Mouse (Mus musculus): ENCODE measurements around the gene Rps16.

The Rps16 gene

GRCm38 (mm10) chr7:28350155-28350883 lies at the start of gene Rps16:
Rps16 (plus strand) TSS chr7:28350652.
- DNase-seq (ENCODE audit: low read depth, low spot score): peak; percentile 97

- DNase-seq (ENCODE audit: low read depth, low spot score): peak; percentile 52
Measured at GRCm38 (mm10) chr7:28301616-28302433, 48.6 kb upstream of the Rps16 start, which contains the start of gene Dll3. Dll3 (minus strand) TSS chr7:28302238.

DNA sequence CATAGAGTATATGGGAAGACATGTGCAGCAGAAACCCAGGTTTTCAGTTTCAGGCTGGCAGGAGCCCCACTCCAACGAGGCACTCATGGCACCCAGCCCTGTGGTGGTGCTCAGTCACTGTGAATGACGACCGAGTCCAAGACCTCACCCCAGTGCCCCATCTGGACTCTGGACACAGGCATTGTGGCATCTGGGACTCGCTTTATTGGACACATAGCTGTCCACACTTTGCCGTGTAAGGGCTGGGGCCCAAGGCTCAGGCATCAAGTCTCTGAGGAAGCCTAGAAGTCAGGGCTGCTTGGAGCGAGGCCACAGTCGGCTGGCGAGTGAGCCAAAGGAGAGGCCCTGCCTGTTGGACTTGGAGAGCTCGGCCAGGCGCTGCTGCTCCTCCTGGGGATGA lies 44.8 kb upstream of the Rps16 start:
- DNase-seq (ENCODE audit: low read depth, low spot score): no peak

DNA sequence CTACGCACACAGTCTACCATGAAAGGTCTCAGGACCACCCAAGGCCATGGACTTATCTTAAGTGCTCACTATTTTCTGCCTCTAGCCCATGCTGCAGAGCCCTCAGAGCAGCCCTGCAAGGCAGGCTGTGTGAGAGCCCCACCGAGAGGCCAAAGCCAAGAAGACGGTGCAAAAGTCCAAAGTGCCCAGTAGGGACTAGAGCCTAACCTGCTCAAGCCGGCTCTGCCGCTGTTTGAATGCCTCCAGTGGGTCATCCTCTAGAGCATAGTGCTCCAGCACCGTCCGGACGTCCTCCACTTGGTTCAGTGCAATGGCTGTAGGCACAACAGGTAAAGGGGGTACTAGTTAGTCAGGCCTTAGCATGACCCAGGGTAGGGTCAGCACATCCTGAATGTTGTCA lies 44.2 kb upstream of the Rps16 start:
- DNase-seq (ENCODE audit: low read depth, low spot score): no peak

DNA sequence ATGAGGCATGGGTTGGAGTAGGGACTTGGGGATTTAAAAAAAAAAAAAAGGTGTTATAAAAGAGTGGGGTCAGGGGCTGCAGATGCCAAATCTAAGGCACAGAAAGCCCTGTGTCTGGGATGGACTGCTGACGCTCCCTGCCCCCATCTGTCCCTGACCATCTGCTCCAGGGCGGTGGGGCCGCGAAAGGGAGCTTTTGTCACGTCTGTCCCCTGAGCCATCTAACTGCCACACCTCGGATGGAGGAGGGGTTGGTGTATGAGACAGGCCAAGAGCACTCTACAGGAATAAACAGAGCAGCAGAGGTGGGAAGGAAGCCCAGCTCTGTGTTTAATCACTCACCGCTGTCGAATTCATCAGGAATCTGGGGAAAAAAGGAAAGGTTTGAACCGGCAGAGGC lies 40.7 kb upstream of the Rps16 start:
- no peak for DNase-seq (ENCODE audit: low read depth, low spot score)

DNA sequence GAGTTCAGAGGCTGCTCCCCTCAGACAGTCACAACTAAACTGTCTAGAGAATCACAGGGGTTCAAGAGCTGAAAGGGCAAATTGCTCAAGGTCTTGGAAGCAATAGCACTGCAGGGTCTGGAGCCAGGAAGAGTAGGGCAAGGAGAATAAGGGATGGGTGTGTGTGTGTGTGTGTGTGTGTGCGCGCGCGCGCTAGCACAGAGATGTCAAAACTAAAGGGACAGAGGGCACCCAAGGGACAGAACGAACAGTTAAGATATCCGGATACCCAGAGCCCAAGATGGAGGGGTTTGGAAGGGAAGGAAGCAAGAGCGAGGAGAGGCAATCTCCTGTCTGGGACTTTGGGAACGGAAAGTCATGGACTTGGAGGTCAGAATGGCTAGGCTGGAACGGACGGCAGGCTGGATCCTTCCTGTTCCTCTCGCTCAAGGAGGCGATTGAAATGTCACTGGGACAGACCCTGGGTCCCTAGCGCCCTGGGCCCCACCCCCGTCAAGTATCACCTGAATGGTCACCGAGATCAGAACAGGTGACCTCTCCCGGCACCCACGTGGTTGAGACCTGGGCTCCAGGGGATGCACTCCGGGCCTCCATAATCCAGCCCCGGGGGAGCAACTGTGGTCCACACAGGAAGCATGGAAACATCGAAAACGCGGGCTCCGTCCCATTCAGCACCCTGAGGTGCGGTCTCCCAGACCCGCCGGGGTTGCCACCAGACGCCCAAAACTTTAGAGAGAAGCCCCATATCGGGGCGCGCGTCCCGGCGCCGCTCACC lies 39.1 kb upstream of the Rps16 start:
- DNase-seq (ENCODE audit: low read depth, low spot score): no peak

DNA sequence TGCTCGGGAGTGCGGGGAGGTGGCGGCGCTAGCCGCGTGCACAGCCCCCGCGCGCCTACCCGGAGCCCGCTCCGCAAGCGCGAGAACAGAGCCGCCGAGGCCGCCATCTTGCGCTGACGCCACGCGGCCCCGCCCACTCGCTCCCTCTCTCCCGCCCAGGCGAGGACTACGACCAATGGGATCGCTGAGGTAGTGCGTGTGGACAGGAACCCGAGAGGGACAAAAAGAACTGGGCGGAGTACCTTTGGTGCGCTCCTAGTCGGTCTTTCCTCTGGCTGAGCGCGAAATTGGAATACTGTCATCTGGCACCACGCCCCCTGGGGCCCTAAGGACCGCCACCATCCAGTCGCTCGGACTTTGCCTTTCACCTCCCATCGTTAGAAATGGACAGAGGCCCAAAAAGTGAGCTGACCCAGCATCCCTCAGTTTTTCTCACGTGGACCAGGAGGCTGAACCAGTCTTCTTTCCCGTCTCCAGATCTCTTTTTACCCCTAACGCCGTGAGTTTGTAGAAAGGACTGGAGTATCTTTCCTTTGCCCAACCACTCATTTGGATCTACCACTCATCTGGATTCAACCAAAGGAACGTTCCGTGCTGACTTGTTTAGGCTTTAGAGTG lies 38.4 kb upstream of the Rps16 start, which contains the start of gene Timm50:
Timm50 (minus strand) TSS at position 147 of the 618 bp plus-strand sequence.
- DNase-seq (ENCODE audit: low read depth, low spot score): peak; percentile 95

GRCm38 (mm10) chr7:28318036-28318435 lies 32.4 kb upstream of the Rps16 start:
- DNase-seq (ENCODE audit: low read depth, low spot score): no peak

GRCm38 (mm10) chr7:28318714-28319113 lies 31.7 kb upstream of the Rps16 start:
- no peak for DNase-seq (ENCODE audit: low read depth, low spot score)

- no peak for DNase-seq (ENCODE audit: low read depth, low spot score)
Measured at GRCm38 (mm10) chr7:28321974-28322720, 28.3 kb upstream of the Rps16 start.

GRCm38 (mm10) chr7:28325293-28325692 lies 25.2 kb upstream of the Rps16 start:
- DNase-seq (ENCODE audit: low read depth, low spot score): no peak

DNA sequence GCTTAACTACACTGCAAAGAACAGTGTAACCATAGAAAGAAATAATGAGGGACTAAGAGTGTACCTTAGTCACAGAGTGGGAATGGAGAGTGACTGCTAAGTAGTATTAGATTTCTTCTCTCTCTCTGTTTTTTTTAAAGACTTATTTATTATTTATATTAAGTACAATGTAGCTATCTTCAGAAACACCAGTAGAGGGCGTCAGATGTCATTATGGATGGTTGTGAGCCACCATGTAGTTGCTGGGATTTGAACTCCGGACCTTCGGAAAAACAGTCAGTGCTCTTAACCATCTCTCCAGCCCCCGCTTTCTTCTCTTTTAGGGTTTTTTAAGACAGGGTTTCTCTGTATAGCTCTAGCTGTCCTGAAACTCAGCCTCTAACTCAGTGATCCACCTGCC lies 24.0 kb upstream of the Rps16 start:
- no peak for DNase-seq (ENCODE audit: low read depth, low spot score)

GRCm38 (mm10) chr7:28328260-28328659 lies 22.2 kb upstream of the Rps16 start:
- DNase-seq (ENCODE audit: low read depth, low spot score): no peak

DNA sequence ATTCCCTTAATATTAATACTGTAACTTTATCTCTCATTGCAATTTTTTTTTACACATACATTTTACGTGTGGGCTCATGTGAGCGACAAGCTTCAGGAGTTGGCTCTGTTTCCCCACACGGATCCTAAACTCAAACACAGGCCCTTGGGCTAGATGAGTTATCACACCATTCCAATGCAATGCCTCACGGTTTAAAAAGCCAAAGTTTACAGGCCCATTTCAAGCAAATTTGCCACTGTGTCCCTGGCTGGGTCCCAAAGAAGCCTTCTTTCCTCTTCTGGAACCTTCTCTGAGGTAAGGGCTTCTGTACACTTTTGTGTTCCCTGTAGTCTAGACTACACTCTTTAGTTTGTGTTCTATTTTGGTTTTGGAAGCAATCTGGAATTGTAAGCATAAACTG lies 15.9 kb upstream of the Rps16 start:
- DNase-seq (ENCODE audit: low read depth, low spot score): no peak

- no peak for DNase-seq (ENCODE audit: low read depth, low spot score)
Measured at GRCm38 (mm10) chr7:28335471-28335870, 15.0 kb upstream of the Rps16 start.

DNA sequence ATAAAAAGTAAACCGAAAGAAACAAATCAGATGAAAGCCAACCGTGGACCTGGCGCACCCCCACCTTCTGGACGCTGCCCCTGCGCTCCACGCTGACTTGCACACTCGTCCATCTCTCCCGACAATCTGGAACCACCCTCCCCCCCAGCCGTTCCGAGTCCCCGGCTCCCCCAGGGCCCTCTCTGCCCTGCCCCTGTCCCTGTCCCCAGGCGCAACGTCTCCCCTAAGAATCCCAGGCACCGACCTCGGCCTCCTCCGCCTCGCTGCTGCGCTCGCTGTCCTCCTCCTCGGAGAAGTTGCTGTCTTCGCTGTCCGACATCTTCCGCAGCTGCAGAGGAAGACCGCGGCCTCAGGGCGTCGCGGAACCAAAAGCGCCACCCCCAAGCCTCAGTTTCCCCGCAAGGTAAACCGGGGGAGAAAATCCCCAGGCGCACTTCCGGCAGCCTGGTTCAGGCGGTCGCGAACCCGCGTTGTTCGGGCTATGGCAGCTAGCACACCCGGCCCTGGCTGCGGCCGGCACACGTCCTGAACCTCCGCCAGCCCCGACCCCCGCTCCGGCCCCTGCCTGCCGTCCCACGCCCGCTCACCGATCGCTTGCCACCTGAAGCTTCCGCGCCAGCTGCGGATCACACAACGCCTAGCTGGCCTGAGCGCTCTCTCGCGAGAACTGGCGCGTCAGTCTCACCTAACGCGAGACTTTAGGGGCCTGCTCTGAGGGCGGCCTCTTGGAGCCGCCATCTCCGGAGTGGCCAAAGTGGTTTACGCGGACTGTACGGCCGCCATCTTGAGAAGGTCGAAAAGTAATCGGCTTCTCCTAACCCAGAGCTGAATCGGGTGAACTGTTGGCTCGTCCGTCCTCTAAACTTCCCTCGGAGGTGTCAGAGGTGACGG lies 12.1 kb upstream of the Rps16 start, which contains the start of gene Supt5:
Supt5 (minus strand) TSS at position 639 of the 891 bp plus-strand sequence.
- DNase-seq (ENCODE audit: low read depth, low spot score): peak; percentile 97

DNA sequence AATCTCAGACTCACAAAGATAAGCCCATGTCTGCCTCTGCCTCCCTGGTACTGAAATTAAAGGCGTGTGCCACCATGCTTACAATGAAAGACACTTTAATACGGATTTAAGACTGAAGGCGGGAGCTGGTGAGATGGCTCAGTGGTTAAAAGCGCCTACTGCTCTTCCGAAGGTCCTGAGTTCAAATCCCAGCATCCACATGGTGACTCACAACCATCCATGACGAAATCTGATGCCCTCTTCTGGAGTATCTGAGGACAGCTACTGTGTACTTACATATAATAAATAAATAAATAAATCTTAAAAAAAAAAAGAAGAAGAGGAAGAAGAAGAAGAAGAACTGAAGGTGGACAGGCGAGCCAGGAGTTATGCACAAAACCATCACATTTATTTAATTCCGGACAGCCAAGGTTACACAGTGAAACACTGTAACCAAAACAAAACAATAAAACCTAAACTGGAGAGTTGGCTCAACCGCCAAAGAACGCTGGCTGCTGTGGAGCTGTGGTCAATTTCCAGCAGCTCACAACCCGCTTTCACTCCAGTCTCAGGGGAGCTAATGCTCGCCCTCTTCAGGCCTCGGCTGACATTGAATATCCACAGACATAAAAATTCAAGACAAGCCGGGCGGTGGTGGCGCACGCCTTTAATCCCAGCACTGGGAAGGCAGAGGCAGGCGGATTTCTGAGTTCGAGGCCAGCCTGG lies 11.1 kb upstream of the Rps16 start:
- no peak for DNase-seq (ENCODE audit: low read depth, low spot score)

- DNase-seq (ENCODE audit: low read depth, low spot score): no peak
Measured at GRCm38 (mm10) chr7:28341381-28341780, 9.1 kb upstream of the Rps16 start.

GRCm38 (mm10) chr7:28344637-28345036 lies 5.8 kb upstream of the Rps16 start:
- peak; percentile 65 for DNase-seq (ENCODE audit: low read depth, low spot score)

Data from retina, postnatal 7 days (tissue).